Mouse (Mus musculus) heart, embryonic 12.5 days (tissue): ENCODE results near the gene Iqsec1. TPM values are rescaled to one million over a fixed set of nuclear protein-coding genes. Genes with fewer than 3 reads are reported as not detected.

Source experiments
- ATAC-seq: fragments of 200-750 bp; cut with Nextera tagmentation; 2 replicates; pipeline ENCODE4 v1.8.0; 2017; ENCODE audit warnings: moderate TSS enrichment, moderate library complexity; ENCODE audit not compliant: insufficient number of reproducible peaks, low FRiP score
- H3K27ac ChIP-seq: fragments of 300-500 bp; sonication (generic); 2 replicates; pipeline ENCODE4 v1.5.1; 2016; ENCODE audit warnings: mild to moderate bottlenecking, moderate library complexity; ENCODE audit not compliant: poor library complexity, severe bottlenecking
- H3K27me3 ChIP-seq: fragments of 300-500 bp; sonication (generic); replicated peaks from 2 replicates; pipeline ENCODE4 v1.6.1; 2016; ENCODE audit warnings: mild to moderate bottlenecking, moderate library complexity
- H3K36me3 ChIP-seq: fragments of 300-500 bp; sonication (generic); 2 replicates; pipeline ENCODE4 v1.6.1; 2016; ENCODE audit warnings: mild to moderate bottlenecking, moderate library complexity
- H3K4me1 ChIP-seq: fragments of 300-500 bp; sonication (generic); replicated peaks from 2 replicates; pipeline ENCODE4 v1.6.1; 2016; ENCODE audit warnings: mild to moderate bottlenecking
- H3K4me2 ChIP-seq: fragments of 300-500 bp; sonication (generic); 2 replicates; pipeline ENCODE4 v1.6.1; 2016; ENCODE audit warnings: mild to moderate bottlenecking, moderate library complexity
- H3K4me3 ChIP-seq: fragments of 300-500 bp; sonication (generic); 2 replicates; pipeline ENCODE4 v1.5.1; 2016; ENCODE audit warnings: mild to moderate bottlenecking
- H3K9ac ChIP-seq: fragments of 300-500 bp; sonication (generic); 2 replicates; pipeline ENCODE4 v1.6.1; 2016; ENCODE audit warnings: mild to moderate bottlenecking, moderate library complexity
- H3K9me3 ChIP-seq: fragments of 300-500 bp; sonication (generic); replicated peaks from 2 replicates; pipeline ENCODE4 v1.6.1; 2016; ENCODE audit warnings: mild to moderate bottlenecking, moderate library complexity
- WGBS: fragments of 180-500 bp; shearing (Covaris S2); methylation state at CpG from one replicate; pipeline ENCODE4 v1.1.7; 2016; 5-methylcytosine and 5-hydroxymethylcytosine counted together
- polyA plus RNA-seq: library from polyadenylated mRNA; unstranded; fragments of >200 nt; fragmentation: Nextera tagmentation; extraction: Ambion mirVana; gene quantifications from 2 replicates; pipeline ENCODE4 v1.2.1, GENCODE M21; 2016

Gene Iqsec1
- polyA plus RNA-seq, 1 experiment from 2014 or later = 20.8 TPM

DNA sequence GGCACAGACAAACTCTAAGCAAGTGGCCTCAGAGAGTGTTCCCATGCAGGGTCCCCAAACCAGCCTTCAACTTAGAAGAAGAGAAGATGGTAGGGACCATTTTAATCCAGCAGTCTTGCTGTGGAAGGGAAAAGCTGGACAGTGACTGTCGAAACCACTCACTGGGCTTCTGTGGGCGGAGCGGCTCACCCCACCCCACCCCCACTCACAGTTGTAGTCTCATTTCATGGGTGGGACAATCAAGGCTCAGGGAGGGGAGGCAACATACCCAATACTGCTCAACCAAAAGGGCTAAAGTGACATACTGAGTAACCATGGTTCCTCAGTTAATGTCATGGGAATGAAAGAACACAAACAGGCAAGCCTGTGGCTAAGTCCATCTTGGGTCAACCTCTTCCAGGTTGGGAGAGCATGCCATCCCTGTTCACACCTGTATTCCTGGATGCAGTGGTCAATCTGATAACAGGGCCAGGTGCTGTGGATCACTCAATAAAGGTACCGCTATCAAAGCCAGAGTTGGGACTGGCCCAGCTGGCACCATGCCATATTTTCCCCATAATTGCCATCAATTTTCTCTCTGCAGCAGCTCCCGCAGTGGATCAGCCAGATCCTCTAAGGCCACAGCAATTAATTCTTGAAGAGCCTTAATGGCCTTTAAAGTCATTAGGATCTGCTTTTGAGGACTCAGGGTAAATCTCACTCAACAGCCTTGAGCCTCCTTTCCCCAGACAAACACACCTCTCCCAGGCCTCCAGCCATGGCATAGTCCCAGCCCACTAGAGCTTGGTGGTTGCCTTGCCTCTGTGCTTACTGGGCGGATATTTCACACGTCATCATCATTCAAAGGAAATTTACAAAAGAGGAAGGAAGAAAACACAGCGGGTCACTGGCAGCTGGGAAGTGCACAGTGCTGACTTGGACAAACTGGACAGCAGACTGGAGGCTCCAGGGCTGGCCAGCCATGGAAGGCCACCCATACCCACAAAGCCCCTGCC is 275.7 kb downstream of the Iqsec1 start:
- no peaks in the 10 kb centered on the region for H3K9me3 ChIP-seq
- H3K4me1 ChIP-seq = peaks cover 97% of the 10 kb centered on the region
- 0 out of 2 replicates have a peak overlapping the region, but pooled peaks have one; percentile 26 for H3K27ac ChIP-seq
- H3K4me3 ChIP-seq = no peak overlapping the region
- no peak for ATAC-seq
- 67% methylated on average over 8 of the region's 8 CpGs for WGBS
- 0 out of 2 replicates have a peak, but pooled peaks cover 3% of the 10 kb centered on the region for H3K36me3 ChIP-seq
- no peak overlapping the region for H3K9ac ChIP-seq
- no peak overlapping the region for H3K4me2 ChIP-seq
- no peaks in the 10 kb centered on the region for H3K27me3 ChIP-seq

DNA sequence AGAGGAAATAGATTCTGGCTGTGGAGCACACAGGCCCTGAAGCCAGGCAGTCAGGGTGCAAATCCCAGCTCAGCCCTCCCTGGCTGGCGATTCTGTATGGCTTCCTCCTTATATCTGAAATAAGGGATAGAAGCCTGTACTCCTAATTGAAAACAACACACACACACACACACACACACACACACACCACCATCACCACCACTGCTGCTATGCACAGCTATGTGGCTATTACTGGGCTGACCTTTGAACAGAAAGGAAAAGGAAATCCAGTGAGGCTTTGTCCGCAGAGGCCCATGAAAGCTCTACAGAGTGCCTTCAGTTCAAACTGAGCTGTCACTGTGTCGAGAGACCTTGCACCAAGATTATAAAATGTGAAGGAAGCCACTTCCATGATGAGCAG is 276.4 kb downstream of the Iqsec1 start:
- 0 out of 2 replicates have a peak, but pooled peaks cover 3% of the 10 kb centered on the region for H3K36me3 ChIP-seq
- H3K9me3 ChIP-seq = no peaks in the 10 kb centered on the region
- no peak for ATAC-seq
- no peak overlapping the region for H3K4me3 ChIP-seq
- H3K9ac ChIP-seq = peak overlapping the region; percentile 29; the same call in 1 of the 2 replicates
- H3K27me3 ChIP-seq = no peaks in the 10 kb centered on the region
- no peak overlapping the region for H3K4me2 ChIP-seq
- WGBS = 66% methylated on average over 3 of the region's 3 CpGs
- H3K4me1 ChIP-seq = peaks cover 97% of the 10 kb centered on the region
- peak overlapping the region; percentile 8; the same call in 1 of the 2 replicates for H3K27ac ChIP-seq

DNA sequence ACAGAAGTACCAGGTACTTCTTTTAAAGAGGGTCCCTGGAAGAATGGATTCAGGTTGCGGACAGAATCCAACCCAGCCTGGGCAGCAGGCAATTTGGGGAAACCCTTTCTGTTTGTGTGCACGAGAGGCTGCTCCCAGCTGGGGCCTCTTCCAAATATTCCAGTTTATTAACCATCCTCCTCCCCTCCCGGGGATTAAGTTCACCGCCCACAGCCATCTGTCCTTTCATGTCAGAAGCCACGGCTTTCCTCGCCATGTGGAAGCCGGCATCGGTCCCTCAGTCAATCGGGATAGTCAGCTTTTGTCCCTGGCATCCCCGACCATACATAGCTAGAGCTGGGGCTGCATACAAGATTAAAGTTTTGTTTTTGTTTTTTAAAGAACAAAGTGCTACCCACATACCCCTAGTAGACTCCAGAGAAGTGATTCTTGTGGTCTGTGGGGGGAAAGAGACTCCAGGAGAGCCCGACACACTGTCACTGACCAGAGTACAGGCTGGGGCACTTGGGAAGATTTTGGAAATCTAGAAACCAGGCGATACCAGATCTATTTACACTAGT is 276.9 kb downstream of the Iqsec1 start:
- no peaks in the 10 kb centered on the region for H3K9me3 ChIP-seq
- 0 out of 2 replicates have a peak, but pooled peaks cover 3% of the 10 kb centered on the region for H3K36me3 ChIP-seq
- 79% methylated on average over 12 of the region's 12 CpGs for WGBS
- no peaks in the 10 kb centered on the region for H3K27me3 ChIP-seq
- no peak overlapping the region for H3K4me3 ChIP-seq
- no peak overlapping the region; the same call in 1 of the 2 replicates for H3K27ac ChIP-seq
- no peak for ATAC-seq
- H3K4me2 ChIP-seq = no peak overlapping the region
- peaks cover 97% of the 10 kb centered on the region for H3K4me1 ChIP-seq
- H3K9ac ChIP-seq = peak overlapping the region; percentile 29; the same call in 1 of the 2 replicates

DNA sequence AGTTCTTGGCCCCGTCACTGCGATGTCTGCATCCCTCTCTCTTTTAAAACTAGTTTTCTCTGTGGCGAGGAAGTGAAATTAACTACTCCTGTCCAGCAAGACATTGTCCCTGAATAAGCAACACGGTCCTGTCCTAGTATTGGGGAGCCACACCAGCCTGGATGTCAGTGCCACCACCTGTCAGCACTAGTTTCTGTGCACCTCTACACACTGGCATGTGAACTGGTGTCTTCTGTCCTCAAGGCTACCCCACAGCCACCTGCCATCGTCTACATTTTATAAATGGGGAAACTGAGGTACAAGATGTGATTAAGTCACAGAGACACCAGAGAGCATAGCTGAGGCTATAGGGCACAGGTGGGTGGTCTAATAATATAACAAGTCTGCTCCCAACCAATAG is 277.7 kb downstream of the Iqsec1 start:
- no peak for ATAC-seq
- Histone ChIP-seq H3K27me3 (no peaks in the 10 kb centered on the region), H3K9ac (no peak overlapping the region), H3K4me1 (peaks cover 98% of the 10 kb centered on the region), H3K27ac (no peak overlapping the region), H3K4me3 (no peak overlapping the region), H3K4me2 (no peak overlapping the region), H3K36me3 (0 out of 2 replicates have a peak, but pooled peaks cover 3% of the 10 kb centered on the region), H3K9me3 (no peaks in the 10 kb centered on the region)
- 80% methylated on average over 5 of the region's 5 CpGs for WGBS

DNA sequence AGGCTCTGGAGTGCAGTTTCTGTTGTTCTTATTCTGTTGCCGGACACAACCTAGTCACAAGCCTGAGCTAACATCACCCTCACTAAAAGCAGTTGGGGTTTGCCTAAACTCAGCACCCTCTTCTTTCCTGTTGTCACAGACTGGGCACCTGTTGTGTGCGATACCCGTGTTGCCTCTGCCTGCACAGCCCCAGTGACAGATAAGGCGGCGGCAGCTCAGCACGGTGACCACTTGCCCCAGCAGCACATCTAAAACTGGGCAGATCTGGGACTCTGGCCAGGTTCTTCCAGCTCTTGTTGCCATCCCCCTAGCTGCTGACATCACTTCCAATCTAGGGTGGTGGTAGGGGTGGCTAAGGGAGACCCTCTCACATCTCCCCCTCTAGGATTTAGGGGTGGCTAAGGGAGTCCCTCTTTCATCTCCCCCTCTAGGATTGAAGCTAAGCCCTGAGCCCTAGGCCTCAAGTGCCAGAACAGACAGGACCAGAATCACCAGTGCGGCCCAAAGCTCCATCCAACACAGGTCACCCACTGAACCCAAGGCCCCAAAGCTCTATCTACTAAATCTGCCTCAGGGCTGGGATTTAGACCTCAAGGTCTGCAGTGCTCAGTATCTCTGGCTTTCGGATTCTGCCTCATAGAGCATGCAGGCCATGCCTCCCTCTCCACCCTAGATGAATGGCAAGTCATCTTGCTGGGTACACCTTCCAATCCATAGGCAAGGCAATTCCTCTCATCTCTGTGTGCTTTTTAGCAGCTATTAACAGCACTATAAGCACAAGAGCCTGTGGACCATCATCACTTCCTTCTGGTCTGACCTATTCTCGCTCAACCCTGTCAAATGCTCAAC is 278.3 kb downstream of the Iqsec1 start:
- ATAC-seq = peak; percentile 86
- H3K4me2 ChIP-seq = peak overlapping the region; percentile 31; the same call in 1 of the 2 replicates
- H3K27ac ChIP-seq = peak overlapping the region; percentile 74

DNA sequence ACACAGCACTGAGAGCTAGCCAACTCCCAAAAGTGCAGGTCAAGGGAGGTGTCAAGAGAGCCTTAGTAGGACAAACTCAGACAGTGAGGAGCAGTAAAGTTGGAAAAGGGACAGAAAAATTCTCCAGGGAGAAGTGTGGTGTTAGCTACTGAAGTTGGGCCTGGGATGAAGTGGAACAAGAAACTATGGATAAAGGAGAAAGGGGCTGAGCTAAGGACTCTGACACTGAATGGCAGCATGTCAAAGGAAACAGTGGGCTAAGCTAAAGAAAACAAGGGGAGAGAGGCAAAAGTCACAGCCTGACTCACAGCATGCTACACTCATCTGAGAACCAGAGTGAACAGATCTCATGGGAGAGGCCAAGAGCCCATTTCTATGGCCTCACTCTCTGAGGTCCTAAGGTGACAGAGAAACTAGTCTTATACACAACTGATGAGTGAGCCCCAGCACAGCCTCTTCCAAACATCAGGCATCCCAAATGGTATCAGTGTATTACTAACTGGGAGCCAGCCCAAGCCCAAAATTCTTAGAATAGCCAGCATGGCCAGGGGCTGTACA is 280.3 kb downstream of the Iqsec1 start:
- Histone ChIP-seq H3K9me3 (no peaks in the 10 kb centered on the region), H3K27ac (no peak overlapping the region), H3K36me3 (no peaks in the 10 kb centered on the region), H3K27me3 (no peaks in the 10 kb centered on the region), H3K4me1 (peaks cover 98% of the 10 kb centered on the region), H3K4me2 (no peak overlapping the region), H3K9ac (no peak overlapping the region), H3K4me3 (no peak overlapping the region)
- ATAC-seq = no peak

More for the DNA sequence above, 278.3 kb downstream of the Iqsec1 start:
- no peak overlapping the region for H3K4me3 ChIP-seq
- 39% methylated on average over 9 of the region's 9 CpGs for WGBS
- no peaks in the 10 kb centered on the region for H3K27me3 ChIP-seq
- H3K9ac ChIP-seq = no peak overlapping the region
- no peaks in the 10 kb centered on the region for H3K9me3 ChIP-seq
- peaks cover 98% of the 10 kb centered on the region for H3K4me1 ChIP-seq
- 0 out of 2 replicates have a peak, but pooled peaks cover 3% of the 10 kb centered on the region for H3K36me3 ChIP-seq

DNA sequence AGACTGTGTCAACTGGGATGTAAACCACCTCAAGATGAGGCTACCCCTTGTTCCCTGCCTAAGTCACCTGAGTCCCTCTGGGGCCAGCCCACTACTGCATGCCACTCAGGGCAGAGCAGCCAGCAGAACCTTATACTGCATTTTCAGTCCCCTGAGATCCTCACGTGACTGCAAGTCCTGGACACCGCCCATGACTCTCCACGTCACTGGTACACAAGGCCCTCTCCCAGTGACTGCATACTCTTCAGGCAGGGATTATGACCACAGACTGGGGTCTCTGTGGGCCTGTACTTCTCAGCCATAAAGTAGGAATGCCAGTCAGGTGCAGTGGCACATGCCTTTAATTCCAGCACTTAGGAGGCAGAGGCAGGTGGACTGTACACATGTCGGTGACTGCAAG is 281.3 kb downstream of the Iqsec1 start:
- peak; percentile 75 for ATAC-seq
- no peak overlapping the region for H3K4me3 ChIP-seq
- peak overlapping the region; percentile 75 for H3K27ac ChIP-seq
- no peak overlapping the region for H3K4me2 ChIP-seq
- no peak overlapping the region for H3K9ac ChIP-seq
- H3K9me3 ChIP-seq = no peaks in the 10 kb centered on the region
- no peaks in the 10 kb centered on the region for H3K36me3 ChIP-seq
- WGBS = 63% methylated on average over 4 of the region's 4 CpGs
- H3K27me3 ChIP-seq = no peaks in the 10 kb centered on the region
- peaks cover 98% of the 10 kb centered on the region for H3K4me1 ChIP-seq

DNA sequence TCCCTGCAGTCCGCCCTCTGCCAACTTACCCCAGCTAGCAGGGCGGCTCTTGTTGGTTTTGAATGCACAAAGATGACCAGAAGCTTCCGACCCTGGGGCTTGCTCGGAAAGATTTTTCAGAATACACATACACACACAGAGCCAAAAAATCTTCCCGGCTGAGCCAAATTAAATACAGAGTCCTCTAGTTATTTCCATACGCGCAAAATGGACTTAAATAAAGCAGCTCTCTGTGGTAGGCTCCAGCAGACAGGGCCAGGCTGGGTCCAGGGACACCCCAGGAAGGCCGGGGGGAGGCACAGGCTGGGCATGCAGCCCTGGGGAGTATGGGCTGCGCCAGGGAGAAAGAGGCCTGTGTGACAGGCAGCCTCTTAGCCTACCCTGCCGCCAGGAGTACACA is 282.0 kb downstream of the Iqsec1 start:
- H3K9ac ChIP-seq = no peak overlapping the region
- no peak overlapping the region for H3K4me3 ChIP-seq
- ATAC-seq = no peak
- WGBS = 70% methylated on average over 10 of the region's 10 CpGs
- no peak overlapping the region for H3K4me2 ChIP-seq
- no peaks in the 10 kb centered on the region for H3K36me3 ChIP-seq
- H3K27me3 ChIP-seq = no peaks in the 10 kb centered on the region
- H3K4me1 ChIP-seq = peaks cover 98% of the 10 kb centered on the region
- H3K9me3 ChIP-seq = no peaks in the 10 kb centered on the region
- H3K27ac ChIP-seq = peak overlapping the region; percentile 75

DNA sequence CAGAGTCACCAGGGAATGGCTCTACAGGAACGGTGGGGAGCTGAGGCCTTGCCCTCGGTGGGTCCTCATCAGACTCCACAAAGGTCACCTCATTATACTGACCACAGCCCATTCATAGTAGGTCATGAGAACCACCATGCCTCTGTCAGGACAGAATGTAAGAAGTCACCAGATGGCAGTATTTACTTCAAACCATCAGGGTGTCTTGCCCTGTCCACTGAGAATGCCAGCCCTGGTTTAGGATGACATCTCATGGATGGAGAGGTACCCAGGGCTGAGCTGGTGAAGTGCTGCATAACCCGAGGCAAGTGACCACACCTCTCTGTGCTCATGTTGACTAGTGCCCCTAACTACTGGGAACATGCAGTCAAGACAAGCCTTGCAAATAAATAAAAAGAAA is 282.7 kb downstream of the Iqsec1 start:
- WGBS = 86% methylated on average over 3 of the region's 3 CpGs
- Histone ChIP-seq H3K9ac (no peak overlapping the region), H3K4me1 (peaks cover 98% of the 10 kb centered on the region), H3K27ac (peak overlapping the region; percentile 22; the same call in 1 of the 2 replicates), H3K36me3 (no peaks in the 10 kb centered on the region), H3K4me2 (no peak overlapping the region), H3K9me3 (no peaks in the 10 kb centered on the region), H3K4me3 (no peak overlapping the region), H3K27me3 (no peaks in the 10 kb centered on the region)
- no peak for ATAC-seq

DNA sequence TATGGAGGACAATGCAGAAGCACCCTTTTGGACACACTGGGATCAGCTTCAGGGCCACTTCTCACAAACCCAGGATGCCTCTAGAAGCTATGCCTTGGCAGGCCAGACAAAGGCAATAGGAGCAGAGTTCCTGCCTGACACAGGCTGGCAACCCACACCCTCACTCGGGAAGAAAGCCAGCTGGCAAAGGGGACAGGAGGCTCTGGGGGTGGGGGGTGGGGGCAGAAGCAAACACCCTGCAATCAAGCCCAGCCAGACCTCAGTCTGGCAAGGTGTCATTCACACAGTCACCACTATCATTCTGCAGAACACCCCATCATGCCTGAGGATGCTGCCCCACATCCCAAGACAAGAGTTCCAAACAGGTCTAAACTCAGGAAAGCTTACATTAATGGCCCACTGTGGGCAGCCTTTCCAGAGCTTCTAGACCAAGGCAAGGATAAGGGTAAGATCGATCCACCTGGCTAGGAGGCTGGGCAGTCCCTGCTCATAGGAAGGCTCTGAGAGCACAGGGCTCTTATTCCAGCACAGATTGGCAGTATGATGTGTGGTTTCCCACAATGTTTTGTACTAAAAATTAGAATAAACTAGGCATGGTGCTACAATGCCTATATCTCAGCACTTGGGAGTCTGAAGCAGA is 283.7 kb downstream of the Iqsec1 start:
- WGBS = 57% methylated on average over 2 of the region's 2 CpGs
- no peaks in the 10 kb centered on the region for H3K9me3 ChIP-seq
- H3K27me3 ChIP-seq = no peaks in the 10 kb centered on the region
- no peak for ATAC-seq
- peak overlapping the region; percentile 92 for H3K27ac ChIP-seq
- no peak overlapping the region for H3K4me2 ChIP-seq
- H3K9ac ChIP-seq = no peak overlapping the region
- no peak overlapping the region for H3K4me3 ChIP-seq
- H3K4me1 ChIP-seq = peaks cover 98% of the 10 kb centered on the region
- no peaks in the 10 kb centered on the region for H3K36me3 ChIP-seq
